Mouse (Mus musculus): ENCODE measurements around the gene Trnau1ap.

DNA sequence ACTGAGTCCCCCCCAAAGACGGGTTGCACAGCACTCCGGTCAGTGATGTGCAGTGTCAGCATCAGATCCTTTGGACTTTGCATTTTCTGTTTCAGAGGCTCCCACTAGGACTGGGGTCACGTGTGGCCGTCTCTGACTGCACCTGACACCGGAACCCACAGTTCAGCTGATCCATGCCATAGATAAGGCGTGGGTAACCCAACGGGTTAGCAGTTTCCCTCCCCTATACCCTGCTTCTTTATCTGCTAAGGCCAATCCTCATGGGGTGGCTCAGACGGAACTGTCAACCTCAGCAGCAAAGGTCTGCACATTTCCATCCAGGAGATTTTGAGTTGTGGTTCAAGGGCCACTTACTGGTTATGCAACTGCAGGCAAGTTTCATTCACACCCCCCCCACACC lies 24.1 kb downstream of the Trnau1ap start:
- TF ChIP-seq CTCF (IDR thresholded peaks at IDR 0.05; ENCODE audit: low read depth, low read length) (no peak), POLR2A (IDR thresholded peaks at IDR 0.05; ENCODE audit: borderline replicate concordance, low read depth, low read length) (no peak)
